Mouse (Mus musculus): ENCODE measurements around the gene Btbd35f26. TPM values are rescaled to one million over a fixed set of nuclear protein-coding genes. Genes with fewer than 3 reads are reported as not detected.
"Not testable (repeated sequence)": the region's sequence is repeated elsewhere in the genome, so short reads cannot be mapped to it uniquely, and the experiment has no call there.

Gene Btbd35f26
- polyA plus RNA-seq (2015; fragmentation: Nextera tagmentation; extraction: Ambion mirVana) = not detected in 2 replicates

DNA sequence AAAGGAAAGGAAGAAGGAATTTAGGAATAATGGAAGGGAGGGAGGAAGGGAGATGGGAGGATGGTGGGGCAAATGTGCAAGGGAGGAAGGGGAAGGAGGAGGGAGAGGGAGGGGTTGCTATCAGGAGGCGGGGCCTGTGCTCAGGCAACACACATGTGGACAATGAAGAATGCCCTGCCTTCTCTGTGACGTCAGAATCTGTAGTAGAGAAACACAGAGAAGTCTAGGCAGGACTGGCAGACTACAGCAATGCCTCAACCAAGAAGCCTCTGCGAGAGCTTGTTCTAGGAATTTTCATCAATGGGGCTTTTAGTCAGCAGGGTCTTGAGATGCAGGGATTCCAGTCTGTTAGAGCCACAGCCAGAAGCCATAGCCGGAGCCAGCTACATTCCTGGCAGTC lies at the start of gene Btbd35f26:
TSS of gene Btbd35f26 (plus strand) at position 301 of the 400 bp plus-strand sequence.
- not testable (repeated sequence) for H3K4me2 ChIP-seq; H3K4me1 ChIP-seq; H3K36me3 ChIP-seq; H3K4me3 ChIP-seq; H3K9ac ChIP-seq; H3K9me3 ChIP-seq; H3K27me3 ChIP-seq; ATAC-seq (ENCODE audit: insufficient number of reproducible peaks, low FRiP score, low TSS enrichment, low read depth); H3K27ac ChIP-seq
- no CpG with 5 or more reads among the region's 4 CpGs for WGBS

- not testable (repeated sequence) for H3K4me3 ChIP-seq; H3K27ac ChIP-seq; ATAC-seq (ENCODE audit: insufficient number of reproducible peaks, low FRiP score, low TSS enrichment, low read depth); H3K27me3 ChIP-seq; H3K4me1 ChIP-seq; H3K9ac ChIP-seq; H3K4me2 ChIP-seq; H3K9me3 ChIP-seq; H3K36me3 ChIP-seq
- 59% methylated on average over 3 of the region's 4 CpGs for WGBS
These were observed 5.7 kb downstream of the Btbd35f26 start for GRCm38 (mm10) chrX:31341924-31342323.

GRCm38 (mm10) chrX:31383818-31384217 lies 47.6 kb downstream of the Btbd35f26 start, which contains the start of gene Btbd35f19:
Gene Btbd35f19 (minus strand): TSS chrX:31383918.
- H3K9me3 ChIP-seq; H3K4me2 ChIP-seq; H3K4me3 ChIP-seq; H3K4me1 ChIP-seq; H3K27me3 ChIP-seq; H3K9ac ChIP-seq; H3K27ac ChIP-seq; ATAC-seq (ENCODE audit: insufficient number of reproducible peaks, low FRiP score, low TSS enrichment, low read depth); H3K36me3 ChIP-seq: not testable (repeated sequence)
- WGBS = no CpG with 5 or more reads among the region's 4 CpGs

Other genes with a start within 250 kb of the Btbd35f26 start
- gene Btbd35f29, start 218.8 kb upstream of the Btbd35f26 start, polyA plus RNA-seq (2015; fragmentation: Nextera tagmentation; extraction: Ambion mirVana) = not detected in 2 replicates
- not detected in 2 replicates for gene Spin2f, start 82.6 kb upstream of the Btbd35f26 start, polyA plus RNA-seq (2015; fragmentation: Nextera tagmentation; extraction: Ambion mirVana)
- gene Btbd35f19, start 47.5 kb downstream of the Btbd35f26 start, polyA plus RNA-seq (2015; fragmentation: Nextera tagmentation; extraction: Ambion mirVana) = not detected in 2 replicates
- gene Gm21883, start 237.8 kb downstream of the Btbd35f26 start, polyA plus RNA-seq (2015; fragmentation: Nextera tagmentation; extraction: Ambion mirVana) = not detected in 2 replicates

Data from limb, embryonic 15.5 days (tissue).